Comparison of ENCODE assay signal across 10 mouse cellular contexts in the genomic region with DNA sequence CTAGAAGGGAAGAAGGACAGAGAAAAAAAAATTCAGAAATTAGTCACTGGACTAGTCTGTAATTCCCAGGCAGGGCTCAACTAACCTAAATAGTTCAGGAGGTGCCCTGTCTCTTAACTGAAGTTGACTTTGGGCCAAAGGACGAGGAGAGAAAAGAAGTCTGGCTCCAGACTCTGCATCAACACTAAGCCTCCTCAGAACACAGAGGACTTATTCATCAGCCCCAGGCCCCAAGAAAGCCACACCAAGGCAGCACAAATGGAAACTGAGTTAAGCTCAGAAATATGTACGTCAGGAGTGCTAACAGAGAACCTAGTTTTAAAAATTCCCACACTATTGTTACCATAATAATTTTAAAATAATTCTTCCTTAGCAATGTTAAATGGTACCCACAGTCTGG. TPM values are rescaled to one million over a fixed set of nuclear protein-coding genes. Genes with fewer than 3 reads are reported as not detected.
A peak's percentile ranks its signal among the peaks of the same experiment; 100 is the strongest.
DNase-seq lines count a peak whose midpoint lies in the region; ATAC-seq and TF ChIP-seq lines count a peak whose summit lies in the region.
"Had no signal": no experiment of that assay in that cellular context is flagged by ENCODE, and none has a peak within 500 bp of the region (broad histone marks: within the 10 kb centered on the region; RNA-seq: fewer than 3 reads in every experiment).

No protein-coding gene starts in this region.

- TF ChIP-seq EP300 in liver, postnatal 0 days (IDR thresholded peaks at IDR 0.05; ENCODE audit: low read depth), result no peak

- intact Hi-C loops in gastrocnemius, adult 2 months (cut with DNase I), result no loop called here
- intact Hi-C loops in gastrocnemius, postnatal 14 days (cut with DNase I; ENCODE audit: low total_unique reads), result no loop called here

- H3K4me2 ChIP-seq in heart, embryonic 14.5 days (ENCODE audit: low read length), result peak overlapping the region; percentile 78
- peak overlapping the region; percentile 55 for H3K4me2 ChIP-seq in liver, postnatal 0 days (ENCODE audit: low read depth, low read length)

- H3K9ac ChIP-seq in ES-E14 (ENCODE audit: insufficient read depth, low read depth, low read length, poor library complexity, severe bottlenecking), result peak overlapping the region; percentile 67; the same call in 1 of the 2 replicates
- H3K9ac ChIP-seq in heart, embryonic 14.5 days (ENCODE audit: low read length), result peak overlapping the region; percentile 61
- no peak overlapping the region for H3K9ac ChIP-seq in liver, postnatal 0 days (replicated peaks)

- in situ Hi-C loops in ES-E14 (cut with MboI; ENCODE audit: low sequenced_read_pairs in 2 of 2, unreplicated experiment in 2 of 2), result no loop called here

- H3K4me3 ChIP-seq in gastrocnemius, adult 2 months, result peak overlapping the region; percentile 77
- H3K4me3 ChIP-seq in ES-E14 (ENCODE audit: insufficient read depth in 1 of 2, low read depth in 1 of 2, low read length in 2 of 2, poor library complexity in 1 of 2, severe bottlenecking in 1 of 2), result peak overlapping the region; percentile 47 to 53
- H3K4me3 ChIP-seq in heart, embryonic 14.5 days (ENCODE audit: control insufficient read depth in 1 of 2, insufficient read depth in 1 of 2, low read depth in 1 of 2, low read length in 2 of 2), result peak overlapping the region in 1 of 2 experiments; percentile 23; a peak in 3 of 4 replicates
- no peak overlapping the region for H3K4me3 ChIP-seq in liver, postnatal 0 days (ENCODE audit: low read depth, low read length)

- H3K36me3 ChIP-seq in ES-E14 (ENCODE audit: control insufficient read depth, insufficient read depth, low read length, poor library complexity, severe bottlenecking), result peaks cover 23% of the 10 kb centered on the region
- peaks cover 42% of the 10 kb centered on the region for H3K36me3 ChIP-seq in heart, embryonic 14.5 days (ENCODE audit: control insufficient read depth, insufficient read depth, low read length)
- peaks cover 33% of the 10 kb centered on the region for H3K36me3 ChIP-seq in liver, postnatal 0 days (replicated peaks; ENCODE audit: insufficient read depth, low read length)

- no peaks in the 10 kb centered on the region for H3K27me3 ChIP-seq in heart, embryonic 14.5 days (ENCODE audit: control insufficient read depth, insufficient read depth, low read length)
- no peaks in the 10 kb centered on the region for H3K27me3 ChIP-seq in liver, postnatal 0 days (ENCODE audit: insufficient read depth, low read length)

- ATAC-seq in heart, embryonic 14.5 days (ENCODE audit: insufficient number of reproducible peaks, insufficient read depth, low FRiP score, low read depth), result no peak
- ATAC-seq in liver, postnatal 0 days, result no peak

- peak overlapping the region; percentile 85 for H3K27ac ChIP-seq in gastrocnemius, adult 2 months
- H3K27ac ChIP-seq in ES-E14 (ENCODE audit: insufficient read depth, low read depth, low read length, poor library complexity, severe bottlenecking), result peak overlapping the region; percentile 90; the same call in 1 of the 2 replicates
- peak overlapping the region; percentile 46 to 75 for H3K27ac ChIP-seq in heart, embryonic 14.5 days (replicated peaks in 1 of 2; ENCODE audit: control insufficient read depth in 1 of 2, insufficient read depth in 1 of 2, low read depth in 2 of 2, low read length in 2 of 2)
- H3K27ac ChIP-seq in liver, postnatal 0 days (ENCODE audit: low read depth), result peak overlapping the region; percentile 34; the same call in 1 of the 2 replicates

- H3K9me3 ChIP-seq in ES-E14 (ENCODE audit: control insufficient read depth, insufficient read depth, low read depth, low read length), result no peaks in the 10 kb centered on the region
- no peaks in the 10 kb centered on the region for H3K9me3 ChIP-seq in heart, embryonic 14.5 days (ENCODE audit: control insufficient read depth, low read length)
- no peaks in the 10 kb centered on the region for H3K9me3 ChIP-seq in liver, postnatal 0 days (ENCODE audit: low read length)

- H3K4me1 ChIP-seq in ES-E14 (ENCODE audit: control insufficient read depth in 2 of 2, insufficient read depth in 2 of 2, low read length in 2 of 2, poor library complexity in 1 of 2), result peaks cover 9 to 10% of the 10 kb centered on the region in 2 experiments
- peaks cover 13 to 20% of the 10 kb centered on the region in 2 experiments for H3K4me1 ChIP-seq in heart, embryonic 14.5 days (ENCODE audit: control insufficient read depth in 2 of 2, insufficient read depth in 2 of 2, low read length in 2 of 2)
- H3K4me1 ChIP-seq in liver, postnatal 0 days (ENCODE audit: insufficient read depth), result peaks cover 12% of the 10 kb centered on the region

- TF ChIP-seq CTCF in gastrocnemius, adult 2 months (IDR thresholded peaks at IDR 0.05), result no peak
- no peak for TF ChIP-seq CTCF in liver, postnatal 0 days (IDR thresholded peaks at IDR 0.05; ENCODE audit: low read depth)

- no peak for DNase-seq in gastrocnemius, adult 2 months
- DNase-seq in gastrocnemius, postnatal 10 days, result no peak
- DNase-seq in ES-E14 (ENCODE audit: low read depth, low spot score), result no peak
- DNase-seq in liver, postnatal 0 days, result no peak
- no peak for DNase-seq in right cerebral cortex, postnatal 14 days
- DNase-seq in gastrocnemius, postnatal 14 days, result no peak
- DNase-seq in retina, postnatal 1 day, result no peak
- DNase-seq: cerebellum, adult 11 months had no signal

- 17% methylated on average over 2 of the region's 2 CpGs for WGBS in heart, embryonic 14.5 days
- 68% methylated on average over 2 of the region's 2 CpGs for WGBS in liver, postnatal 0 days (ENCODE audit: insufficient replicate concordance)

TF ChIP-seq in ES-E14, 5 proteins besides CTCF, POLR2A, EP300 and RAD21:
- TF ChIP-seq ZNF384 (IDR thresholded peaks at IDR 0.05; ENCODE audit: low read depth, low read length) (no peak), ZC3H11A (IDR thresholded peaks at IDR 0.05; ENCODE audit: borderline replicate concordance, low read depth, low read length) (no peak), MAFK (IDR thresholded peaks at IDR 0.05; ENCODE audit: insufficient read depth, low read depth, low read length) (no peak), CHD2 (IDR thresholded peaks at IDR 0.05; ENCODE audit: low read depth, low read length) (no peak), HCFC1 (IDR thresholded peaks at IDR 0.05; ENCODE audit: borderline replicate concordance, insufficient read depth, low read length) (no peak)
TF ChIP-seq in ES-E14: peak in this region for 0.

RNA-seq across cellular contexts. Expression of a gene that starts 25.5 kb away (rescaled TPM):
- total RNA-seq in gastrocnemius, adult 2 months (2021), result 10 to 100 TPM; 24.4 to 36.6 TPM
- 10 to 100 TPM; 49.9 to 61.2 TPM for total RNA-seq in gastrocnemius, postnatal 10 days (2021)
- 190 and 226 TPM in 2 replicates for total RNA-seq in ES-E14 (2012; rRNA removed)
- polyA plus RNA-seq in heart, embryonic 14.5 days (2014; fragmentation: Nextera tagmentation; extraction: Ambion mirVana), result 105 and 108 TPM in 2 replicates
- 19.0 and 23.3 TPM in 2 replicates for polyA plus RNA-seq in liver, postnatal 0 days (2015; fragmentation: Nextera tagmentation; extraction: Ambion mirVana)
- 10 to 100 TPM; 29.9 to 41.5 TPM for total RNA-seq in gastrocnemius, postnatal 14 days (2021)

RNA-seq across cellular contexts. Expression of a gene that starts 26.1 kb away (rescaled TPM):
- total RNA-seq in gastrocnemius, adult 2 months (2021), result 10 to 100 TPM; 93.9 to 98.7 TPM
- total RNA-seq in gastrocnemius, postnatal 10 days (2021), result 100 to 1,000 TPM; 177 to 187 TPM
- total RNA-seq in ES-E14 (2012; rRNA removed), result 321 and 519 TPM in 2 replicates
- 425 and 457 TPM in 2 replicates for polyA plus RNA-seq in heart, embryonic 14.5 days (2014; fragmentation: Nextera tagmentation; extraction: Ambion mirVana)
- 126 and 151 TPM in 2 replicates for polyA plus RNA-seq in liver, postnatal 0 days (2015; fragmentation: Nextera tagmentation; extraction: Ambion mirVana)
- 100 to 1,000 TPM; 110 to 114 TPM for total RNA-seq in gastrocnemius, postnatal 14 days (2021)

RNA-seq across cellular contexts. Expression of a gene that starts 44.1 kb away (rescaled TPM):
- not detected for total RNA-seq in gastrocnemius, adult 2 months (2021)
- total RNA-seq in gastrocnemius, postnatal 10 days (2021), result 1 to 10 TPM in 1 of 2 experiments, not detected in 1; 1.2 TPM
- 0.49 and 1.0 TPM in 2 replicates for total RNA-seq in ES-E14 (2012; rRNA removed)
- polyA plus RNA-seq in heart, embryonic 14.5 days (2014; fragmentation: Nextera tagmentation; extraction: Ambion mirVana), result 1.8 and 2.2 TPM in 2 replicates
- polyA plus RNA-seq in liver, postnatal 0 days (2015; fragmentation: Nextera tagmentation; extraction: Ambion mirVana), result 85.8 and 89.1 TPM in 2 replicates
- not detected for total RNA-seq in gastrocnemius, postnatal 14 days (2021)
- total RNA-seq: layer of hippocampus, postnatal 14 days had no signal

RNA-seq across cellular contexts. Expression of a gene that starts 47.3 kb away (rescaled TPM):
- 10 to 100 TPM; 10.8 to 12.7 TPM for total RNA-seq in gastrocnemius, adult 2 months (2021)
- total RNA-seq in gastrocnemius, postnatal 10 days (2021), result 10 to 100 TPM; 10.5 to 12.2 TPM
- total RNA-seq in ES-E14 (2012; rRNA removed), result 7.1 and 10.6 TPM in 2 replicates
- 17.8 and 18.6 TPM in 2 replicates for polyA plus RNA-seq in heart, embryonic 14.5 days (2014; fragmentation: Nextera tagmentation; extraction: Ambion mirVana)
- polyA plus RNA-seq in liver, postnatal 0 days (2015; fragmentation: Nextera tagmentation; extraction: Ambion mirVana), result 3.6 and 3.8 TPM in 2 replicates
- 10 to 100 TPM; 10.6 to 11.6 TPM for total RNA-seq in gastrocnemius, postnatal 14 days (2021)

RNA-seq across cellular contexts. Expression of a gene that starts 58.4 kb away (rescaled TPM):
- total RNA-seq in gastrocnemius, adult 2 months (2021), result 10 to 100 TPM; 38.5 to 41.4 TPM
- 10 to 100 TPM; 45.3 to 51.4 TPM for total RNA-seq in gastrocnemius, postnatal 10 days (2021)
- total RNA-seq in ES-E14 (2012; rRNA removed), result 59.4 and 85.5 TPM in 2 replicates
- 163 and 172 TPM in 2 replicates for polyA plus RNA-seq in heart, embryonic 14.5 days (2014; fragmentation: Nextera tagmentation; extraction: Ambion mirVana)
- 110 and 121 TPM in 2 replicates for polyA plus RNA-seq in liver, postnatal 0 days (2015; fragmentation: Nextera tagmentation; extraction: Ambion mirVana)
- total RNA-seq in gastrocnemius, postnatal 14 days (2021), result 10 to 100 TPM; 38.0 to 38.5 TPM

Comparison
In these comparisons a context has a peak if more than half of its experiments do, and no peak if none do; other contexts are left out.
1. H3K27ac ChIP-seq: peak in every context shown above with its lines; median percentile 90 in ES-E14; 85 in gastrocnemius, adult 2 months; 60 in heart, embryonic 14.5 days; 34 in liver, postnatal 0 days.